Mouse (Mus musculus) ovary, postnatal 14 days (tissue): Measurements from ENCODE around the gene Exd2.
"Not testable (repeated sequence)": the region's sequence is repeated elsewhere in the genome, so short reads cannot be mapped to it uniquely, and the experiment has no call there.

Experiments
- DNase-seq: peaks from one replicate; pipeline ENCODE4 v3.0.0; 2022; ENCODE audit warnings: low spot score

The Exd2 gene

GRCm38 (mm10) chr12:80462942-80463651, at the start of gene Exd2:
Gene Exd2 (plus strand): TSS chr12:80463095.
- peak; percentile 91 for DNase-seq

GRCm38 (mm10) chr12:80415100-80415499, 47.8 kb upstream of the Exd2 start:
- DNase-seq = no peak

- DNase-seq = no peak
Observed at GRCm38 (mm10) chr12:80427683-80428082, 35.2 kb upstream of the Exd2 start.

- no peak for DNase-seq
Observed at GRCm38 (mm10) chr12:80433266-80433665, 29.6 kb upstream of the Exd2 start.

GRCm38 (mm10) chr12:80434601-80434960, 28.3 kb upstream of the Exd2 start:
- DNase-seq = no peak

- peak; percentile 73 for DNase-seq
Observed at GRCm38 (mm10) chr12:80434961-80435691, 27.8 kb upstream of the Exd2 start.

- no peak for DNase-seq
Observed at GRCm38 (mm10) chr12:80435887-80436286, 27.0 kb upstream of the Exd2 start.

- DNase-seq = peak; percentile 57
Observed at GRCm38 (mm10) chr12:80436336-80436976, 26.4 kb upstream of the Exd2 start, which contains the start of gene Dcaf5. Gene Dcaf5 (minus strand): TSS chr12:80436601.

- DNase-seq = no peak
Observed at GRCm38 (mm10) chr12:80437051-80437675, 25.7 kb upstream of the Exd2 start.

GRCm38 (mm10) chr12:80440957-80441356, 21.9 kb upstream of the Exd2 start:
- DNase-seq = no peak

- DNase-seq = no peak
Observed at GRCm38 (mm10) chr12:80444525-80445109, 18.3 kb upstream of the Exd2 start.

GRCm38 (mm10) chr12:80453506-80453905, 9.4 kb upstream of the Exd2 start:
- DNase-seq = no peak

- no peak for DNase-seq
Observed at GRCm38 (mm10) chr12:80458033-80458432, 4.9 kb upstream of the Exd2 start.

- not testable (repeated sequence) for DNase-seq
Observed at GRCm38 (mm10) chr12:80462292-80462896, 501 bp upstream of the Exd2 start.

GRCm38 (mm10) chr12:80463666-80464269, 873 bp downstream of the Exd2 start:
- no peak for DNase-seq

GRCm38 (mm10) chr12:80470206-80470605, 7.3 kb downstream of the Exd2 start:
- DNase-seq = no peak

GRCm38 (mm10) chr12:80471926-80472325, 9.0 kb downstream of the Exd2 start:
- DNase-seq = no peak

- no peak for DNase-seq
Observed at GRCm38 (mm10) chr12:80473731-80474130, 10.8 kb downstream of the Exd2 start.

- no peak for DNase-seq
Observed at GRCm38 (mm10) chr12:80479986-80480385, 17.1 kb downstream of the Exd2 start.

- DNase-seq = no peak
Observed at GRCm38 (mm10) chr12:80483397-80483796, 20.5 kb downstream of the Exd2 start.

GRCm38 (mm10) chr12:80493311-80493710, 30.4 kb downstream of the Exd2 start:
- no peak for DNase-seq
